Mouse (Mus musculus) stomach, postnatal 0 days (tissue): ENCODE measurements around the gene Krr1. TPM values are rescaled to one million over a fixed set of nuclear protein-coding genes. Genes with fewer than 3 reads are reported as not detected.

ENCODE experiments used
- ATAC-seq: fragments of 200-750 bp; cut with Nextera tagmentation; 2 replicates; pipeline ENCODE4 v1.8.0; 2017; ENCODE audit not compliant: low FRiP score, low TSS enrichment
- DNase-seq: peaks from one replicate; pipeline ENCODE4 v3.0.0-alpha.2; 2016; ENCODE audit warnings: low spot score
- H3K27ac ChIP-seq: fragments of 300-500 bp; sonication (generic); replicated peaks from 2 replicates; pipeline ENCODE4 v1.5.1; 2014; ENCODE audit warnings: mild to moderate bottlenecking, control low read depth
- H3K27me3 ChIP-seq: fragments of 300-500 bp; sonication (generic); 2 replicates; pipeline ENCODE4 v1.6.1; 2014; ENCODE audit warnings: low read length; ENCODE audit not compliant: control insufficient read depth, insufficient read depth
- H3K36me3 ChIP-seq: fragments of 300-500 bp; sonication (generic); 2 replicates; pipeline ENCODE4 v1.6.1; 2014; ENCODE audit warnings: low read length, mixed read lengths; ENCODE audit not compliant: control insufficient read depth, insufficient read depth
- H3K4me1 ChIP-seq: fragments of 300-500 bp; sonication (generic); replicated peaks from 2 replicates; pipeline ENCODE4 v1.6.1; 2014; ENCODE audit warnings: antibody characterized with exemption; ENCODE audit not compliant: control insufficient read depth, insufficient read depth
- H3K4me2 ChIP-seq: fragments of 300-500 bp; sonication (generic); replicated peaks from 2 replicates; pipeline ENCODE4 v1.6.1; 2014; ENCODE audit warnings: low read depth, mild to moderate bottlenecking, control low read depth, moderate library complexity
- H3K4me3 ChIP-seq: fragments of 300-500 bp; sonication (generic); 2 replicates; pipeline ENCODE4 v1.5.1; 2014; ENCODE audit warnings: low read depth, low read length, control low read depth
- H3K9ac ChIP-seq: fragments of 300-500 bp; sonication (generic); 2 replicates; pipeline ENCODE4 v1.6.1; 2014; ENCODE audit warnings: mild to moderate bottlenecking, low read length, control low read depth, mixed read lengths
- H3K9me3 ChIP-seq: fragments of 300-500 bp; sonication (generic); 2 replicates; pipeline ENCODE4 v1.6.1; 2016; ENCODE audit warnings: low read length; ENCODE audit not compliant: control insufficient read depth
- CTCF ChIP-seq: IDR thresholded peaks from 2 replicates; pipeline ENCODE4 v1.5.1; 2016; ENCODE audit warnings: antibody characterized with exemption, low read depth, mild to moderate bottlenecking, moderate library complexity
- EP300 ChIP-seq: optimal IDR thresholded peaks from 2 replicates; pipeline ENCODE3; 2016; ENCODE audit warnings: antibody characterized with exemption
- WGBS: fragments of 180-500 bp; shearing (Covaris S2); extraction: QIAGEN DNeasy Blood & Tissue Kit; methylation state at CpG from one replicate; pipeline ENCODE4 v1.1.7; 2014; 5-methylcytosine and 5-hydroxymethylcytosine counted together
- polyA plus RNA-seq: library from polyadenylated mRNA; unstranded; fragments of >200 nt; fragmentation: Nextera tagmentation; extraction: Ambion mirVana; gene quantifications from 2 replicates; pipeline ENCODE4 v1.2.1, GENCODE M21; 2015

The Krr1 gene
- polyA plus RNA-seq, 1 experiment from 2014 or later = 17.6 TPM

DNA sequence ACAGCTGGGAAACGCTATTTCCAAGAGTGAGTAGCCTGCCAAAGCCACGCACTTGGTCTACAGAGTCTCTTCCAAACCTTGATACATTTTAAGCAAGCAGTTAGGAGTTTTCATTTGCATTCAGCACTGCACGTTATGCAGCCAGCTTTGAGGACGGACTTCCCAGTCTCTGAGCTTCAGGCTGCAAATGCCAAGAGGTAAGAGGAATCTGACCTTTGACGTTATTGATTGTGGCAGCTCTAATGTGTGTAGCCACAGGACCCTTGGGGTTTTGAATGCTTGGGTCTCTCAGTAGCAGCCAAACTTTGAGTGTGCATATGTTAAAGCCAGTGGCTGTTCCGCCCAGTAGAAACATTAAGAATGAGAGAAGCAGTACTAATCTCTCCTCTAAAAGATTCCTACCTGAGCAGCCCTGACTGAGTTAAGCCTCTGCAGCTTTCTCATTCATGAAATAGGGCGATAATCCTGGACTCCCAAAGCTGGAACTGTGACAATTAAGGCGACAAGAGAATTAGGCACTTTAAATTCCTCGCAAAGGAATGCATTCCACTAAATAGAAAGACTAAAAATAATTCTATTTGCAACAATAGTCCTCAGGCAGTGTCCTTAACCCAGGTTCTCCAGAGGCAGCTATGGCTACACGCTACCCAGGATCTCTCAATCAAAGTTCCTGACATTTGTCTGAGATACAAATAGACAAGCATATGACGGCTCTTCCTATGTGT lies 39.7 kb upstream of the Krr1 start:
- no peaks in the 10 kb centered on the region for H3K27me3 ChIP-seq
- no peak for TF ChIP-seq CTCF
- no peak for TF ChIP-seq EP300
- no peak overlapping the region for H3K4me2 ChIP-seq
- H3K36me3 ChIP-seq = no peaks in the 10 kb centered on the region
- H3K4me3 ChIP-seq = no peak overlapping the region
- ATAC-seq (no peak), DNase-seq (no peak)
- H3K27ac ChIP-seq = no peak overlapping the region
- 43% methylated on average over 11 of the region's 11 CpGs for WGBS
- no peaks in the 10 kb centered on the region for H3K9me3 ChIP-seq
- no peak overlapping the region for H3K9ac ChIP-seq
- H3K4me1 ChIP-seq = 0 out of 2 replicates have a peak, but pooled peaks cover 3% of the 10 kb centered on the region

GRCm38 (mm10) chr10:111935207-111935606 lies 37.3 kb upstream of the Krr1 start:
- 0 out of 2 replicates have a peak, but pooled peaks cover 3% of the 10 kb centered on the region for H3K4me1 ChIP-seq
- no peak for ATAC-seq
- no peak overlapping the region for H3K9ac ChIP-seq
- no peak for TF ChIP-seq CTCF
- no peak for TF ChIP-seq EP300
- no peak overlapping the region for H3K4me3 ChIP-seq
- H3K9me3 ChIP-seq = no peaks in the 10 kb centered on the region
- H3K27ac ChIP-seq = no peak overlapping the region
- no peaks in the 10 kb centered on the region for H3K36me3 ChIP-seq
- DNase-seq = no peak
- no peaks in the 10 kb centered on the region for H3K27me3 ChIP-seq
- no peak overlapping the region for H3K4me2 ChIP-seq
- 64% methylated on average over 2 of the region's 2 CpGs for WGBS

- H3K27ac ChIP-seq = no peak overlapping the region
Measured at GRCm38 (mm10) chr10:111936021-111936420, 36.4 kb upstream of the Krr1 start.

GRCm38 (mm10) chr10:111936491-111937145 lies 35.8 kb upstream of the Krr1 start:
- no peaks in the 10 kb centered on the region for H3K9me3 ChIP-seq
- H3K27ac ChIP-seq = peak overlapping the region; percentile 56; the same call in 1 of the 2 replicates
- no peak overlapping the region for H3K4me2 ChIP-seq
- H3K4me1 ChIP-seq = 0 out of 2 replicates have a peak, but pooled peaks cover 3% of the 10 kb centered on the region
- peak; percentile 53; the same call in 1 of the 2 replicates for ATAC-seq
- no peaks in the 10 kb centered on the region for H3K36me3 ChIP-seq
- H3K27me3 ChIP-seq = no peaks in the 10 kb centered on the region
- no peak overlapping the region for H3K9ac ChIP-seq
- 21% methylated on average over 13 of the region's 13 CpGs for WGBS
- no peak for TF ChIP-seq EP300
- no peak for TF ChIP-seq CTCF
- no peak overlapping the region for H3K4me3 ChIP-seq
- no peak for DNase-seq

More at GRCm38 (mm10) chr10:111936021-111936420, 36.4 kb upstream of the Krr1 start:
- Histone ChIP-seq H3K36me3 (no peaks in the 10 kb centered on the region), H3K4me1 (0 out of 2 replicates have a peak, but pooled peaks cover 3% of the 10 kb centered on the region), H3K9ac (no peak overlapping the region), H3K27me3 (no peaks in the 10 kb centered on the region), H3K9me3 (no peaks in the 10 kb centered on the region), H3K4me3 (no peak overlapping the region), H3K4me2 (no peak overlapping the region)
- no peak for ATAC-seq
- no peak for DNase-seq
- 68% methylated on average over 4 of the region's 4 CpGs for WGBS
- TF ChIP-seq EP300 = no peak
- TF ChIP-seq CTCF = no peak

GRCm38 (mm10) chr10:111937146-111937534 lies 35.3 kb upstream of the Krr1 start:
- H3K9me3 ChIP-seq = no peaks in the 10 kb centered on the region
- 39% methylated on average over 5 of the region's 5 CpGs for WGBS
- H3K27me3 ChIP-seq = no peaks in the 10 kb centered on the region
- 0 out of 2 replicates have a peak, but pooled peaks have one; percentile 18 for ATAC-seq
- 0 out of 2 replicates have a peak, but pooled peaks cover 3% of the 10 kb centered on the region for H3K4me1 ChIP-seq
- H3K4me2 ChIP-seq = no peak overlapping the region
- no peaks in the 10 kb centered on the region for H3K36me3 ChIP-seq
- no peak overlapping the region for H3K4me3 ChIP-seq
- H3K9ac ChIP-seq = no peak overlapping the region
- no peak for DNase-seq
- H3K27ac ChIP-seq = no peak overlapping the region; the same call in 1 of the 2 replicates
- TF ChIP-seq CTCF (no peak), EP300 (no peak)

- H3K36me3 ChIP-seq = no peaks in the 10 kb centered on the region
- no peak overlapping the region for H3K27ac ChIP-seq
- DNase-seq (no peak), ATAC-seq (no peak)
- no peaks in the 10 kb centered on the region for H3K4me1 ChIP-seq
- H3K4me2 ChIP-seq = no peak overlapping the region
- no peak for TF ChIP-seq EP300
- TF ChIP-seq CTCF = no peak
- no peak overlapping the region for H3K4me3 ChIP-seq
- no peaks in the 10 kb centered on the region for H3K27me3 ChIP-seq
- H3K9ac ChIP-seq = no peak overlapping the region
- 75% methylated on average over 7 of the region's 7 CpGs for WGBS
- H3K9me3 ChIP-seq = no peaks in the 10 kb centered on the region
Measured at GRCm38 (mm10) chr10:111943026-111943425, 29.4 kb upstream of the Krr1 start.
